Mouse (Mus musculus): ENCODE measurements at regions not wholly inside any gene's neighbourhood (a gene's known extent, or its start where the extent isn't known, plus 50 kb on each side); places are given as distances from the start of the nearest gene placed in this dataset.

- TF ChIP-seq CTCF (conservative IDR thresholded peaks at IDR 0.05; ENCODE audit: insufficient read depth, insufficient read length, low read depth, low read length) = no peak
- no peak for TF ChIP-seq POLR2A (IDR thresholded peaks at IDR 0.05; ENCODE audit: low read depth, low read length)
- no peak overlapping the region for H3K4me3 ChIP-seq (ENCODE audit: insufficient read depth, low read depth, low read length)
- no peaks in the 10 kb centered on the region for H3K36me3 ChIP-seq (ENCODE audit: control insufficient read depth, insufficient read depth, low read length)
- H3K4me1 ChIP-seq (ENCODE audit: control insufficient read depth, insufficient read depth, low read length) = no peaks in the 10 kb centered on the region
- no peaks in the 10 kb centered on the region for H3K27me3 ChIP-seq (replicated peaks; ENCODE audit: control insufficient read depth, insufficient read depth, low read length)
- WGBS = over 99% methylated on average over 6 of the region's 6 CpGs
- no peak overlapping the region for H3K27ac ChIP-seq (ENCODE audit: insufficient read depth, low read depth, low read length)
- no peak for DNase-seq
These were observed 84.6 kb upstream of the Plxna4 start for GRCm38 (mm10) chr6:32672552-32672951.

DNA sequence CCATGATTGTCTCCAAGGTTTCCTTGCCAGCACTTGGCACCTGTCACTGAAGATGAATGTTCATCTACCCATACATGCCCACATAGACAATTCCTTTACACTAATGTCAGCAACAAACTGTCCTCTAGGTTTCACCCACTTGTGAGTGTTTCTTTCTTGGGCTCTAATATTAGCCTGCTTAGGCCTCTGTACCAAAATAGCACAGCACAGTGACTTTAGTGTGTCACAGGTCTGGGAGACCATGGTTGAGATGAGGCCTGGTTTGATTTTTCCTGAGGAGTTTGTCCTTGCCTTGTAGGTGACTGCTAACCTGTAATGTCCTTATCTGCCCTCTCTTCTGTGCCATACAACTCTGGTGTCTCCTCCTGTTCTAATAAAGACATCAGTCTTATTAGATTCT, 71.8 kb upstream of the Plxna4 start:
- Histone ChIP-seq H3K4me3 (ENCODE audit: insufficient read depth, low read depth, low read length) (no peak overlapping the region), H3K27me3 (replicated peaks; ENCODE audit: control insufficient read depth, insufficient read depth, low read length) (no peaks in the 10 kb centered on the region), H3K36me3 (ENCODE audit: control insufficient read depth, insufficient read depth, low read length) (no peaks in the 10 kb centered on the region), H3K27ac (ENCODE audit: insufficient read depth, low read depth, low read length) (no peak overlapping the region), H3K4me1 (ENCODE audit: control insufficient read depth, insufficient read depth, low read length) (no peaks in the 10 kb centered on the region)
- DNase-seq = no peak
- TF ChIP-seq CTCF (conservative IDR thresholded peaks at IDR 0.05; ENCODE audit: insufficient read depth, insufficient read length, low read depth, low read length) (no peak), POLR2A (IDR thresholded peaks at IDR 0.05; ENCODE audit: low read depth, low read length) (no peak)

GRCm38 (mm10) chr6:32657378-32657777, 69.4 kb upstream of the Plxna4 start:
- DNase-seq = no peak
- TF ChIP-seq POLR2A (IDR thresholded peaks at IDR 0.05; ENCODE audit: low read depth, low read length) (no peak), CTCF (conservative IDR thresholded peaks at IDR 0.05; ENCODE audit: insufficient read depth, insufficient read length, low read depth, low read length) (no peak)
- H3K4me1 ChIP-seq (ENCODE audit: control insufficient read depth, insufficient read depth, low read length) = no peaks in the 10 kb centered on the region
- H3K27ac ChIP-seq (ENCODE audit: insufficient read depth, low read depth, low read length) = no peak overlapping the region
- no peaks in the 10 kb centered on the region for H3K36me3 ChIP-seq (ENCODE audit: control insufficient read depth, insufficient read depth, low read length)
- no peaks in the 10 kb centered on the region for H3K27me3 ChIP-seq (replicated peaks; ENCODE audit: control insufficient read depth, insufficient read depth, low read length)
- no peak overlapping the region for H3K4me3 ChIP-seq (ENCODE audit: insufficient read depth, low read depth, low read length)

GRCm38 (mm10) chr6:32654188-32654587, 66.2 kb upstream of the Plxna4 start:
- TF ChIP-seq POLR2A (IDR thresholded peaks at IDR 0.05; ENCODE audit: low read depth, low read length) (no peak), CTCF (conservative IDR thresholded peaks at IDR 0.05; ENCODE audit: insufficient read depth, insufficient read length, low read depth, low read length) (no peak)
- H3K4me1 ChIP-seq (ENCODE audit: control insufficient read depth, insufficient read depth, low read length) = no peaks in the 10 kb centered on the region
- 42% methylated on average over 2 of the region's 2 CpGs for WGBS
- no peak overlapping the region for H3K27ac ChIP-seq (ENCODE audit: insufficient read depth, low read depth, low read length)
- H3K36me3 ChIP-seq (ENCODE audit: control insufficient read depth, insufficient read depth, low read length) = no peaks in the 10 kb centered on the region
- H3K4me3 ChIP-seq (ENCODE audit: insufficient read depth, low read depth, low read length) = no peak overlapping the region
- H3K27me3 ChIP-seq (replicated peaks; ENCODE audit: control insufficient read depth, insufficient read depth, low read length) = no peaks in the 10 kb centered on the region
- DNase-seq = no peak

DNA sequence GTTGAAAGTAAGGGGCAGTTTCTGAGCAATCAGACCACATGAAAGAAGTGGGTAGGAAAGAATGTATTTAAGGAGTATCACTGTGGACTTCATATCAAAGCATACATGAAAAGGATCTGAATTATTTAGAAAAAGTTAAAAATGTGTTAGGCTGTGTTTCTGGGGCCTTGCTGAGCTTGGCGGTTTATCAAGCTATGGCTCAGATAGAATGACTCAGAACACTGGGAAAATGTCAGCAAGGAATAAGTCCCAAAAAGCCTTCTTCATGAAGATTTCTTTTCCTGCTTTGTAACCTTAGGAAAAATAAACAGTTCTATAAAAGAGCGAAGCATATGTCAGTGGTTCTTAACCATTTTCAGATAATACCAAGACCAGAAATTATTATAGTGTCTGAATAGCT, 56.0 kb upstream of the Plxna4 start:
- Histone ChIP-seq H3K27ac (ENCODE audit: insufficient read depth, low read depth, low read length) (no peak overlapping the region), H3K36me3 (ENCODE audit: control insufficient read depth, insufficient read depth, low read length) (no peaks in the 10 kb centered on the region), H3K27me3 (replicated peaks; ENCODE audit: control insufficient read depth, insufficient read depth, low read length) (no peaks in the 10 kb centered on the region), H3K4me3 (ENCODE audit: insufficient read depth, low read depth, low read length) (no peak overlapping the region), H3K4me1 (ENCODE audit: control insufficient read depth, insufficient read depth, low read length) (no peaks in the 10 kb centered on the region)
- 93% methylated on average over 2 of the region's 2 CpGs for WGBS
- DNase-seq = no peak
- no peak for TF ChIP-seq CTCF (conservative IDR thresholded peaks at IDR 0.05; ENCODE audit: insufficient read depth, insufficient read length, low read depth, low read length)
- TF ChIP-seq POLR2A (IDR thresholded peaks at IDR 0.05; ENCODE audit: low read depth, low read length) = no peak

DNA sequence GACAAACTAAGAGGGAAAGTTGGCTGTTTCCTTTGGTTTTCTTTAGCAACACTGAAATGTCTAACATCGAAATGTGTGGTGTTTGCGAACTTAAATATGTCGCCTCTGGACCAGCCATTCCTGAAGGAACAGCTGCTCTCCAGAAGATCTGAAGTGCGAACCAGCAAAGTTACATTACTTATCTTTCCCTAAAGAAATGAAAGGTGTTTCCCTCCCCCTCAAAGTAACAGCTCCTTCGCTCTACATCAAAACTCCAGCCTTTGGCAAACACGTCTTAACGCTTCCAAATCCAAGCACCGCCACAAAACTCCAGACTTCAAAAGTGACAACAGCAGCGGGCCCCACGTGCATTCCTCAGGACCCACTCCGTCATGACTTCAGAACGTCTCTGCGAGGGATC, 50.9 kb upstream of the Plxna4 start:
- 77% methylated on average over 13 of the region's 13 CpGs for WGBS
- no peak for DNase-seq
- H3K4me1 ChIP-seq (ENCODE audit: control insufficient read depth, insufficient read depth, low read length) = no peaks in the 10 kb centered on the region
- H3K27me3 ChIP-seq (replicated peaks; ENCODE audit: control insufficient read depth, insufficient read depth, low read length) = no peaks in the 10 kb centered on the region
- H3K36me3 ChIP-seq (ENCODE audit: control insufficient read depth, insufficient read depth, low read length) = no peaks in the 10 kb centered on the region
- TF ChIP-seq POLR2A (IDR thresholded peaks at IDR 0.05; ENCODE audit: low read depth, low read length) = no peak
- no peak for TF ChIP-seq CTCF (conservative IDR thresholded peaks at IDR 0.05; ENCODE audit: insufficient read depth, insufficient read length, low read depth, low read length)
- H3K4me3 ChIP-seq (ENCODE audit: insufficient read depth, low read depth, low read length) = no peak overlapping the region
- no peak overlapping the region for H3K27ac ChIP-seq (ENCODE audit: insufficient read depth, low read depth, low read length)

Data from kidney, adult 2 months (tissue).